Mouse (Mus musculus): Measurements from ENCODE around the gene Ctsd. TPM values are rescaled to one million over a fixed set of nuclear protein-coding genes. Genes with fewer than 3 reads are reported as not detected.

Ctsd gene
- total and polyA plus RNA-seq, 3 experiments = 61.2 to 107 (median 104) TPM

DNA sequence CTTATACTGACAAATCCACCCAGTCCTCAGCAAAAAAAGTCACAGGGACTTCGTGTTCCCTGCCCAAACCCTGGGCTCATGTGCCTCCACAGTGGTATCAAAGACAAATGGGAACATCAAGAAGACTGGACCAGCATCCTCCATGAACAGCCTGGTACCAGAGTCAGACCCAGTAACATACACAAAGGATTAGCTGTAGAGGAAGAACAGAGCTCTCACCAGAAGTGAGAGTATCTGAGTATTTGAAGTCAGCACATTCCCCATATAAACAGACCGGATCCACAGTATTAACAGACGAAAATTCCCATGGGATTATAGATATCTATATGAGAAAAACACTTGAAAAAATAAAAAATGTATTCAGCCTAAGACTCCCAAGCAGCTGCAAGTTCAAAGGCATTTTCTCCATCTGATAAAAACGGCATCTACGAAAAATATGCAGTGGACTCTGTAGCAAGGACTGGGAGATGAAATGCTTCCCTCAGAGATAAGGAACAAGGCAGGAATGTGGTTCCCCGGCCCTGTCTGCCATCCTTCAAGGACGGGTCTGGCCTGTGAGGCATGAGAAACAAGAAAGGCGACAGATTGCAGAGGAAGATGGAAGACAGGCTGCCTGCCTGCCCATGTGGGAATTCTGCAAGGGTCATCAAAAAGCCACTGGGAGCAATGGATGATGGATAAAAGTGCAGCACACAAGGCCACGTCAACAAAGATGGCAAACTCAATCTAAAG lies 61.0 kb downstream of the Ctsd start:
- Histone ChIP-seq H3K4me1 (ENCODE audit: control insufficient read depth in 1 of 2, insufficient read depth in 2 of 2) (no peaks in the 10 kb centered on the region), H3K9me3 (replicated peaks; ENCODE audit: low read length) (no peaks in the 10 kb centered on the region), H3K36me3 (replicated peaks in 1 of 2; ENCODE audit: control insufficient read depth in 1 of 2, insufficient read depth in 1 of 2, low read length in 1 of 2) (no peaks in the 10 kb centered on the region), H3K27me3 (replicated peaks) (peaks cover 68% of the 10 kb centered on the region), H3K4me2 (ENCODE audit: insufficient read depth, low read depth, poor library complexity, severe bottlenecking) (no peak overlapping the region), H3K9ac (ENCODE audit: insufficient read depth, low read depth) (no peak overlapping the region), H3K79me2 (replicated peaks; ENCODE audit: control insufficient read depth, extremely low read depth, insufficient read depth, poor library complexity, severe bottlenecking) (no peaks in the 10 kb centered on the region), H3K27ac (ENCODE audit: insufficient read depth, low read depth) (no peak overlapping the region), H3K4me3 (replicated peaks in 1 of 3; ENCODE audit: low read depth in 2 of 3, low read length in 2 of 3, poor library complexity in 1 of 3) (no peak overlapping the region)
- no peak for DNase-seq (ENCODE audit: extremely low read depth)
- TF ChIP-seq IRF4 (IDR thresholded peaks at IDR 0.05; ENCODE audit: low read depth, low read length) = no peak
- no peak for TF ChIP-seq ELF1 (IDR thresholded peaks at IDR 0.05; ENCODE audit: low read depth, low read length)
- TF ChIP-seq TBP (conservative IDR thresholded peaks at IDR 0.05; ENCODE audit: low read depth, low read length) = no peak
- TF ChIP-seq EP300 (IDR thresholded peaks at IDR 0.05; ENCODE audit: low read length) = no peak
- TF ChIP-seq NRF1 (IDR thresholded peaks at IDR 0.05; ENCODE audit: low read depth, low read length) = no peak
- TF ChIP-seq ZC3H11A (IDR thresholded peaks at IDR 0.05; ENCODE audit: low read depth, low read length) = no peak
- TF ChIP-seq JUND (conservative IDR thresholded peaks at IDR 0.05; ENCODE audit: low read depth, low read length) = no peak
- no peak for TF ChIP-seq USF1 (IDR thresholded peaks at IDR 0.05; ENCODE audit: low read depth, low read length)
- in situ Hi-C loops (cut with MboI; ENCODE audit: low pct_ligation_motif_present, low pct_unique_long_range_greater_than_20kb, low sequenced_read_pairs) (no loop called here), dilution Hi-C loops (cut with MboI; ENCODE audit: extremely low pct_ligation_motif_present, extremely low pct_unique_long_range_greater_than_20kb, low sequenced_read_pairs) (no loop called here)

Other genes starting within 250 kb of the Ctsd start
- gene Gm45337, start 243.4 kb downstream of the Ctsd start, total RNA-seq (2012; rRNA removed) = not detected in 2 replicates
- gene Gm45337, start 243.4 kb downstream of the Ctsd start, total RNA-seq (2014; rRNA removed) = not detected in 2 replicates
- not detected in 2 replicates for gene Gm45337, start 243.4 kb downstream of the Ctsd start, polyA plus RNA-seq (2012; ENCODE audit: insufficient read length, low read depth)
- gene Gm29735, start 230.9 kb downstream of the Ctsd start, total RNA-seq (2012; rRNA removed) = not detected in 2 replicates
- not detected in 2 replicates for gene Gm29735, start 230.9 kb downstream of the Ctsd start, total RNA-seq (2014; rRNA removed)
- gene Gm29735, start 230.9 kb downstream of the Ctsd start, polyA plus RNA-seq (2012; ENCODE audit: insufficient read length, low read depth) = not detected in 2 replicates
- gene Gm4553, start 222.3 kb downstream of the Ctsd start, total RNA-seq (2012; rRNA removed) = not detected in 2 replicates
- gene Gm4553, start 222.3 kb downstream of the Ctsd start, total RNA-seq (2014; rRNA removed) = not detected in 2 replicates
- gene Gm4553, start 222.3 kb downstream of the Ctsd start, polyA plus RNA-seq (2012; ENCODE audit: insufficient read length, low read depth) = not detected in 2 replicates
- not detected in 2 replicates for gene Krtap5-2, start 212.0 kb downstream of the Ctsd start, total RNA-seq (2012; rRNA removed)
- not detected in 2 replicates for gene Krtap5-2, start 212.0 kb downstream of the Ctsd start, total RNA-seq (2014; rRNA removed)
- not detected in 2 replicates for gene Krtap5-2, start 212.0 kb downstream of the Ctsd start, polyA plus RNA-seq (2012; ENCODE audit: insufficient read length, low read depth)
- not detected in 2 replicates for gene Gm10153, start 197.6 kb downstream of the Ctsd start, total RNA-seq (2012; rRNA removed)
- gene Gm10153, start 197.6 kb downstream of the Ctsd start, total RNA-seq (2014; rRNA removed) = not detected in 2 replicates
- gene Gm10153, start 197.6 kb downstream of the Ctsd start, polyA plus RNA-seq (2012; ENCODE audit: insufficient read length, low read depth) = not detected in 2 replicates
- not detected in 2 replicates for gene Krtap5-3, start 186.7 kb downstream of the Ctsd start, total RNA-seq (2012; rRNA removed)
- not detected in 2 replicates for gene Krtap5-3, start 186.7 kb downstream of the Ctsd start, total RNA-seq (2014; rRNA removed)
- gene Krtap5-3, start 186.7 kb downstream of the Ctsd start, polyA plus RNA-seq (2012; ENCODE audit: insufficient read length, low read depth) = not detected in 2 replicates
- not detected in 2 replicates for gene Gm7579, start 176.2 kb downstream of the Ctsd start, total RNA-seq (2012; rRNA removed)
- not detected in 2 replicates for gene Gm7579, start 176.2 kb downstream of the Ctsd start, total RNA-seq (2014; rRNA removed)
- not detected in 2 replicates for gene Gm7579, start 176.2 kb downstream of the Ctsd start, polyA plus RNA-seq (2012; ENCODE audit: insufficient read length, low read depth)
- not detected in 2 replicates for gene Krtap5-5, start 158.1 kb downstream of the Ctsd start, total RNA-seq (2012; rRNA removed)
- not detected in 2 replicates for gene Krtap5-5, start 158.1 kb downstream of the Ctsd start, total RNA-seq (2014; rRNA removed)
- not detected in 2 replicates for gene Krtap5-5, start 158.1 kb downstream of the Ctsd start, polyA plus RNA-seq (2012; ENCODE audit: insufficient read length, low read depth)
- gene Gm40460, start 147.0 kb downstream of the Ctsd start, total RNA-seq (2012; rRNA removed) = not detected in 2 replicates
- gene Gm40460, start 147.0 kb downstream of the Ctsd start, total RNA-seq (2014; rRNA removed) = not detected in 2 replicates
- gene Gm40460, start 147.0 kb downstream of the Ctsd start, polyA plus RNA-seq (2012; ENCODE audit: insufficient read length, low read depth) = not detected in 2 replicates
- gene Gm2431, start 129.7 kb downstream of the Ctsd start, total RNA-seq (2012; rRNA removed) = not detected in 2 replicates
- gene Gm2431, start 129.7 kb downstream of the Ctsd start, total RNA-seq (2014; rRNA removed) = not detected in 2 replicates
- not detected in 2 replicates for gene Gm2431, start 129.7 kb downstream of the Ctsd start, polyA plus RNA-seq (2012; ENCODE audit: insufficient read length, low read depth)
- gene Gm4559, start 113.7 kb downstream of the Ctsd start, total RNA-seq (2012; rRNA removed) = not detected in 2 replicates
- gene Gm4559, start 113.7 kb downstream of the Ctsd start, total RNA-seq (2014; rRNA removed) = not detected in 2 replicates
- not detected in 2 replicates for gene Gm4559, start 113.7 kb downstream of the Ctsd start, polyA plus RNA-seq (2012; ENCODE audit: insufficient read length, low read depth)
- not detected in 2 replicates for gene Krtap5-1, start 90.9 kb downstream of the Ctsd start, total RNA-seq (2012; rRNA removed)
- gene Krtap5-1, start 90.9 kb downstream of the Ctsd start, total RNA-seq (2014; rRNA removed) = not detected in 2 replicates
- gene Krtap5-1, start 90.9 kb downstream of the Ctsd start, polyA plus RNA-seq (2012; ENCODE audit: insufficient read length, low read depth) = not detected in 2 replicates
- not detected in 2 replicates for gene Krtap5-4, start 84.5 kb downstream of the Ctsd start, total RNA-seq (2012; rRNA removed)
- gene Krtap5-4, start 84.5 kb downstream of the Ctsd start, total RNA-seq (2014; rRNA removed) = not detected in 2 replicates
- gene Krtap5-4, start 84.5 kb downstream of the Ctsd start, polyA plus RNA-seq (2012; ENCODE audit: insufficient read length, low read depth) = not detected in 2 replicates
- not detected in 2 replicates for gene Ifitm10, start 14.3 kb downstream of the Ctsd start, total RNA-seq (2012; rRNA removed)
- not detected in 2 replicates for gene Ifitm10, start 14.3 kb downstream of the Ctsd start, total RNA-seq (2014; rRNA removed)
- not detected in 2 replicates for gene Ifitm10, start 14.3 kb downstream of the Ctsd start, polyA plus RNA-seq (2012; ENCODE audit: insufficient read length, low read depth)
- 8.4 TPM in 1 of 2 replicates, not detected in the other for gene Gm49369, start 5.4 kb downstream of the Ctsd start, total RNA-seq (2012; rRNA removed)
- gene Gm49369, start 5.4 kb downstream of the Ctsd start, total RNA-seq (2014; rRNA removed) = not detected in 2 replicates
- 5.2 and 38.7 TPM in 2 replicates for gene Gm49369, start 5.4 kb downstream of the Ctsd start, polyA plus RNA-seq (2012; ENCODE audit: insufficient read length, low read depth)
- not detected in 2 replicates for gene Syt8, start 46.8 kb upstream of the Ctsd start, total RNA-seq (2012; rRNA removed)
- not detected in 2 replicates for gene Syt8, start 46.8 kb upstream of the Ctsd start, total RNA-seq (2014; rRNA removed)
- not detected in 2 replicates for gene Syt8, start 46.8 kb upstream of the Ctsd start, polyA plus RNA-seq (2012; ENCODE audit: insufficient read length, low read depth)
- 35.0 and 50.1 TPM in 2 replicates for gene Tnni2, start 53.8 kb upstream of the Ctsd start, total RNA-seq (2012; rRNA removed)
- 74.0 and 77.4 TPM in 2 replicates for gene Tnni2, start 53.8 kb upstream of the Ctsd start, total RNA-seq (2014; rRNA removed)
- 88.1 and 154 TPM in 2 replicates for gene Tnni2, start 53.8 kb upstream of the Ctsd start, polyA plus RNA-seq (2012; ENCODE audit: insufficient read length, low read depth)
- 314 and 364 TPM in 2 replicates for gene Lsp1, start 72.8 kb upstream of the Ctsd start, total RNA-seq (2012; rRNA removed)
- 367 and 377 TPM in 2 replicates for gene Lsp1, start 72.8 kb upstream of the Ctsd start, total RNA-seq (2014; rRNA removed)
- 715 and 732 TPM in 2 replicates for gene Lsp1, start 72.8 kb upstream of the Ctsd start, polyA plus RNA-seq (2012; ENCODE audit: insufficient read length, low read depth)
- gene Tnnt3, start 110.8 kb upstream of the Ctsd start, total RNA-seq (2012; rRNA removed) = 1.5 and 3.1 TPM in 2 replicates
- gene Tnnt3, start 110.8 kb upstream of the Ctsd start, total RNA-seq (2014; rRNA removed) = 3.3 and 4.1 TPM in 2 replicates
- gene Tnnt3, start 110.8 kb upstream of the Ctsd start, polyA plus RNA-seq (2012; ENCODE audit: insufficient read length, low read depth) = 13.3 and 16.9 TPM in 2 replicates
- gene Mrpl23, start 144.6 kb upstream of the Ctsd start, total RNA-seq (2012; rRNA removed) = 58.9 and 71.2 TPM in 2 replicates
- gene Mrpl23, start 144.6 kb upstream of the Ctsd start, total RNA-seq (2014; rRNA removed) = 60.7 and 70.8 TPM in 2 replicates
- 7.5 and 8.3 TPM in 2 replicates for gene Mrpl23, start 144.6 kb upstream of the Ctsd start, polyA plus RNA-seq (2012; ENCODE audit: insufficient read length, low read depth)

All from CH12.LX (cell line).